Mouse (Mus musculus) olfactory bulb, adult 2 months (tissue): ENCODE results near the gene Fstl4.

Experiments used
- CTCF ChIP-seq: fragments of 200-500 bp; IDR thresholded peaks from 2 replicates; pipeline ENCODE4 v1.5.1; 2012; ENCODE audit warnings: low read depth, mild to moderate bottlenecking, low read length, moderate library complexity; ENCODE audit not compliant: insufficient read depth
- POLR2A ChIP-seq: fragments of 200-500 bp; IDR thresholded peaks from 2 replicates; pipeline ENCODE4 v1.6.1; 2012; ENCODE audit warnings: mild to moderate bottlenecking, low read depth, low read length, moderate library complexity; ENCODE audit not compliant: insufficient read depth

- TF ChIP-seq CTCF = no peak
- no peak for TF ChIP-seq POLR2A
Observed at GRCm38 (mm10) chr11:52731979-52732378, 32.5 kb upstream of the Fstl4 start.
